Mouse (Mus musculus): ENCODE data around the gene Arf5. TPM values are rescaled to one million over a fixed set of nuclear protein-coding genes. Genes with fewer than 3 reads are reported as not detected.

Arf5 gene
- polyA plus RNA-seq, 1 experiment = 130 TPM

- Histone ChIP-seq H3K4me1 (ENCODE audit: control insufficient read depth, insufficient read depth, low read length) (no peaks in the 10 kb centered on the region), H3K9me3 (replicated peaks; ENCODE audit: control insufficient read depth, insufficient read depth, low read length, poor library complexity, severe bottlenecking) (no peaks in the 10 kb centered on the region), H3K9ac (ENCODE audit: low read depth, poor library complexity, severe bottlenecking) (no peak overlapping the region), H3K36me3 (ENCODE audit: control insufficient read depth, insufficient read depth, low read length, poor library complexity, severe bottlenecking) (peaks cover 6% of the 10 kb centered on the region), H3K27ac (ENCODE audit: insufficient read depth, low read length) (no peak overlapping the region), H3K4me3 (ENCODE audit: low read depth, low read length) (no peak overlapping the region), H3K27me3 (ENCODE audit: control insufficient read depth, insufficient read depth, low read length, poor library complexity, severe bottlenecking) (no peaks in the 10 kb centered on the region)
- TF ChIP-seq CTCF (IDR thresholded peaks at IDR 0.05; ENCODE audit: low read depth, low read length) (no peak), EP300 (IDR thresholded peaks at IDR 0.05; ENCODE audit: insufficient read depth, low read depth, low read length) (no peak), POLR2A (IDR thresholded peaks at IDR 0.05; ENCODE audit: insufficient read depth, low read length) (no peak)
Observed at GRCm38 (mm10) chr6:28418449-28418848, 4.9 kb upstream of the Arf5 start.

- no peak for TF ChIP-seq EP300 (IDR thresholded peaks at IDR 0.05; ENCODE audit: insufficient read depth, low read depth, low read length)
- no peak for TF ChIP-seq POLR2A (IDR thresholded peaks at IDR 0.05; ENCODE audit: insufficient read depth, low read length)
- no peak for TF ChIP-seq CTCF (IDR thresholded peaks at IDR 0.05; ENCODE audit: low read depth, low read length)
- H3K4me1 ChIP-seq (ENCODE audit: control insufficient read depth, insufficient read depth, low read length) = no peaks in the 10 kb centered on the region
- no peak overlapping the region for H3K4me3 ChIP-seq (ENCODE audit: low read depth, low read length)
- no peaks in the 10 kb centered on the region for H3K9me3 ChIP-seq (replicated peaks; ENCODE audit: control insufficient read depth, insufficient read depth, low read length, poor library complexity, severe bottlenecking)
- no peak overlapping the region for H3K27ac ChIP-seq (ENCODE audit: insufficient read depth, low read length)
- H3K36me3 ChIP-seq (ENCODE audit: control insufficient read depth, insufficient read depth, low read length, poor library complexity, severe bottlenecking) = peaks cover 6% of the 10 kb centered on the region
- H3K9ac ChIP-seq (ENCODE audit: low read depth, poor library complexity, severe bottlenecking) = no peak overlapping the region
- H3K27me3 ChIP-seq (ENCODE audit: control insufficient read depth, insufficient read depth, low read length, poor library complexity, severe bottlenecking) = no peaks in the 10 kb centered on the region
Observed at GRCm38 (mm10) chr6:28419673-28420072, 3.7 kb upstream of the Arf5 start.

GRCm38 (mm10) chr6:28420361-28420760, 3.0 kb upstream of the Arf5 start:
- H3K9me3 ChIP-seq (replicated peaks; ENCODE audit: control insufficient read depth, insufficient read depth, low read length, poor library complexity, severe bottlenecking) = no peaks in the 10 kb centered on the region
- no peak for TF ChIP-seq EP300 (IDR thresholded peaks at IDR 0.05; ENCODE audit: insufficient read depth, low read depth, low read length)
- TF ChIP-seq CTCF (IDR thresholded peaks at IDR 0.05; ENCODE audit: low read depth, low read length) = no peak
- TF ChIP-seq POLR2A (IDR thresholded peaks at IDR 0.05; ENCODE audit: insufficient read depth, low read length) = no peak
- H3K4me1 ChIP-seq (ENCODE audit: control insufficient read depth, insufficient read depth, low read length) = no peaks in the 10 kb centered on the region
- H3K9ac ChIP-seq (ENCODE audit: low read depth, poor library complexity, severe bottlenecking) = 0 out of 2 replicates have a peak overlapping the region, but pooled peaks have one; percentile 38
- no peaks in the 10 kb centered on the region for H3K27me3 ChIP-seq (ENCODE audit: control insufficient read depth, insufficient read depth, low read length, poor library complexity, severe bottlenecking)
- H3K36me3 ChIP-seq (ENCODE audit: control insufficient read depth, insufficient read depth, low read length, poor library complexity, severe bottlenecking) = peaks cover 6% of the 10 kb centered on the region
- no peak overlapping the region for H3K27ac ChIP-seq (ENCODE audit: insufficient read depth, low read length)
- H3K4me3 ChIP-seq (ENCODE audit: low read depth, low read length) = peak overlapping the region; percentile 76

GRCm38 (mm10) chr6:28420865-28421264, 2.5 kb upstream of the Arf5 start:
- Histone ChIP-seq H3K27ac (ENCODE audit: insufficient read depth, low read length) (no peak overlapping the region), H3K36me3 (ENCODE audit: control insufficient read depth, insufficient read depth, low read length, poor library complexity, severe bottlenecking) (peaks cover 6% of the 10 kb centered on the region), H3K27me3 (ENCODE audit: control insufficient read depth, insufficient read depth, low read length, poor library complexity, severe bottlenecking) (no peaks in the 10 kb centered on the region), H3K9me3 (replicated peaks; ENCODE audit: control insufficient read depth, insufficient read depth, low read length, poor library complexity, severe bottlenecking) (no peaks in the 10 kb centered on the region), H3K4me3 (ENCODE audit: low read depth, low read length) (peak overlapping the region; percentile 76), H3K9ac (ENCODE audit: low read depth, poor library complexity, severe bottlenecking) (peak overlapping the region; percentile 38), H3K4me1 (ENCODE audit: control insufficient read depth, insufficient read depth, low read length) (no peaks in the 10 kb centered on the region)
- TF ChIP-seq POLR2A (IDR thresholded peaks at IDR 0.05; ENCODE audit: insufficient read depth, low read length) (no peak), EP300 (IDR thresholded peaks at IDR 0.05; ENCODE audit: insufficient read depth, low read depth, low read length) (no peak), CTCF (IDR thresholded peaks at IDR 0.05; ENCODE audit: low read depth, low read length) (no peak)

- no peak overlapping the region for H3K27ac ChIP-seq (ENCODE audit: insufficient read depth, low read length)
- TF ChIP-seq EP300 (IDR thresholded peaks at IDR 0.05; ENCODE audit: insufficient read depth, low read depth, low read length) = no peak
- peak; percentile 89 for TF ChIP-seq CTCF (IDR thresholded peaks at IDR 0.05; ENCODE audit: low read depth, low read length)
- TF ChIP-seq POLR2A (IDR thresholded peaks at IDR 0.05; ENCODE audit: insufficient read depth, low read length) = peak; percentile 10
- peak overlapping the region; percentile 76 for H3K4me3 ChIP-seq (ENCODE audit: low read depth, low read length)
Observed at GRCm38 (mm10) chr6:28421469-28422000, 1.8 kb upstream of the Arf5 start.

GRCm38 (mm10) chr6:28422651-28423290, 589 bp upstream of the Arf5 start:
- Histone ChIP-seq H3K9ac (ENCODE audit: low read depth, poor library complexity, severe bottlenecking) (peak overlapping the region; percentile 97; the same call in 1 of the 2 replicates), H3K4me3 (ENCODE audit: low read depth, low read length) (no peak overlapping the region), H3K36me3 (ENCODE audit: control insufficient read depth, insufficient read depth, low read length, poor library complexity, severe bottlenecking) (peaks cover 5% of the 10 kb centered on the region; the same call in 1 of the 2 replicates), H3K27ac (ENCODE audit: insufficient read depth, low read length) (no peak overlapping the region), H3K27me3 (ENCODE audit: control insufficient read depth, insufficient read depth, low read length, poor library complexity, severe bottlenecking) (no peaks in the 10 kb centered on the region), H3K4me1 (ENCODE audit: control insufficient read depth, insufficient read depth, low read length) (no peaks in the 10 kb centered on the region), H3K9me3 (replicated peaks; ENCODE audit: control insufficient read depth, insufficient read depth, low read length, poor library complexity, severe bottlenecking) (no peaks in the 10 kb centered on the region)
- TF ChIP-seq CTCF (IDR thresholded peaks at IDR 0.05; ENCODE audit: low read depth, low read length) = no peak
- TF ChIP-seq EP300 (IDR thresholded peaks at IDR 0.05; ENCODE audit: insufficient read depth, low read depth, low read length) = no peak
- no peak for TF ChIP-seq POLR2A (IDR thresholded peaks at IDR 0.05; ENCODE audit: insufficient read depth, low read length)

More at GRCm38 (mm10) chr6:28421469-28422000, 1.8 kb upstream of the Arf5 start:
- H3K36me3 ChIP-seq (ENCODE audit: control insufficient read depth, insufficient read depth, low read length, poor library complexity, severe bottlenecking) = peaks cover 10% of the 10 kb centered on the region
- no peaks in the 10 kb centered on the region for H3K9me3 ChIP-seq (replicated peaks; ENCODE audit: control insufficient read depth, insufficient read depth, low read length, poor library complexity, severe bottlenecking)
- H3K4me1 ChIP-seq (ENCODE audit: control insufficient read depth, insufficient read depth, low read length) = no peaks in the 10 kb centered on the region
- no peaks in the 10 kb centered on the region for H3K27me3 ChIP-seq (ENCODE audit: control insufficient read depth, insufficient read depth, low read length, poor library complexity, severe bottlenecking)
- H3K9ac ChIP-seq (ENCODE audit: low read depth, poor library complexity, severe bottlenecking) = peak overlapping the region; percentile 38
